Mouse (Mus musculus) retina, postnatal 1 day (tissue): ENCODE results near the gene Fxyd3.

Source experiments
- DNase-seq: peaks from one replicate; pipeline ENCODE4 v3.0.0-alpha.2; 2012

Gene Fxyd3

GRCm38 (mm10) chr7:31041662-31042315, 34.7 kb downstream of the Fxyd3 start:
- no peak for DNase-seq

- DNase-seq: no peak
Measured at GRCm38 (mm10) chr7:31041023-31041407, 35.5 kb downstream of the Fxyd3 start.

GRCm38 (mm10) chr7:31040281-31041022, 36.1 kb downstream of the Fxyd3 start:
- DNase-seq: no peak

GRCm38 (mm10) chr7:31039011-31039410, 37.5 kb downstream of the Fxyd3 start:
- DNase-seq: no peak

GRCm38 (mm10) chr7:31037675-31038074, 38.8 kb downstream of the Fxyd3 start:
- no peak for DNase-seq

GRCm38 (mm10) chr7:31036917-31037316, 39.6 kb downstream of the Fxyd3 start:
- no peak for DNase-seq

GRCm38 (mm10) chr7:31035291-31035690, 41.2 kb downstream of the Fxyd3 start:
- no peak for DNase-seq

- DNase-seq: no peak
Measured at GRCm38 (mm10) chr7:31034789-31035188, 41.7 kb downstream of the Fxyd3 start.

GRCm38 (mm10) chr7:31033409-31034165, 42.9 kb downstream of the Fxyd3 start:
- no peak for DNase-seq

GRCm38 (mm10) chr7:31031731-31032130, 44.8 kb downstream of the Fxyd3 start:
- no peak for DNase-seq

GRCm38 (mm10) chr7:31030717-31031116, 45.8 kb downstream of the Fxyd3 start:
- no peak for DNase-seq

- DNase-seq: no peak
Measured at GRCm38 (mm10) chr7:31028609-31029008, 47.9 kb downstream of the Fxyd3 start.
